Mouse (Mus musculus): ENCODE results near the gene Hsdl2. TPM values are rescaled to one million over a fixed set of nuclear protein-coding genes. Genes with fewer than 3 reads are reported as not detected.
A peak's percentile ranks its signal among the peaks of the same experiment; 100 is the strongest.

Hsdl2 gene
- polyA plus RNA-seq, 2 experiments: 16.1 to 19.6 TPM

GRCm38 (mm10) chr4:59575184-59575958 is 6.0 kb upstream of the Hsdl2 start:
- peaks cover 4% of the 10 kb centered on the region; the same call in 1 of the 2 replicates for H3K4me1 ChIP-seq (ENCODE audit: control insufficient read depth, insufficient read depth, low read length)
- TF ChIP-seq POLR2A (IDR thresholded peaks at IDR 0.05; ENCODE audit: borderline replicate concordance, extremely low read depth, insufficient read depth, insufficient read length): no peak
- H3K4me2 ChIP-seq (replicated peaks; ENCODE audit: low read depth, low read length, severe bottlenecking): no peak overlapping the region
- H3K9me3 ChIP-seq (ENCODE audit: control insufficient read depth, low read length): no peaks in the 10 kb centered on the region
- no peak overlapping the region for H3K4me3 ChIP-seq (replicated peaks; ENCODE audit: low read length)
- WGBS: 83% methylated on average over 11 of the region's 11 CpGs
- H3K27ac ChIP-seq (replicated peaks; ENCODE audit: low read depth, low read length): no peak overlapping the region
- no peaks in the 10 kb centered on the region for H3K36me3 ChIP-seq (ENCODE audit: control insufficient read depth, insufficient read depth, low read length)
- H3K9ac ChIP-seq (ENCODE audit: low read depth, low read length, severe bottlenecking): no peak overlapping the region
- no peaks in the 10 kb centered on the region for H3K27me3 ChIP-seq (ENCODE audit: control insufficient read depth, insufficient read depth, low read length)
- no peak for DNase-seq (ENCODE audit: low spot score)
- ATAC-seq (ENCODE audit: low FRiP score, low read depth): no peak

- no peak for TF ChIP-seq POLR2A (IDR thresholded peaks at IDR 0.05; ENCODE audit: borderline replicate concordance, extremely low read depth, insufficient read depth, insufficient read length)
- Histone ChIP-seq H3K4me3 (replicated peaks; ENCODE audit: low read length) (peak overlapping the region; percentile 71), H3K27ac (replicated peaks; ENCODE audit: low read depth, low read length) (peak overlapping the region; percentile 75), H3K4me2 (replicated peaks; ENCODE audit: low read depth, low read length, severe bottlenecking) (peak overlapping the region; percentile 74), H3K27me3 (ENCODE audit: control insufficient read depth, insufficient read depth, low read length) (no peaks in the 10 kb centered on the region), H3K9ac (ENCODE audit: low read depth, low read length, severe bottlenecking) (peak overlapping the region; percentile 71), H3K4me1 (ENCODE audit: control insufficient read depth, insufficient read depth, low read length) (peaks cover 9% of the 10 kb centered on the region; the same call in 1 of the 2 replicates), H3K36me3 (ENCODE audit: control insufficient read depth, insufficient read depth, low read length) (no peaks in the 10 kb centered on the region), H3K9me3 (ENCODE audit: control insufficient read depth, low read length) (no peaks in the 10 kb centered on the region)
- DNase-seq (ENCODE audit: low spot score) (peak; percentile 55), ATAC-seq (ENCODE audit: low FRiP score, low read depth) (peak; percentile 26; the same call in 1 of the 2 replicates)
- 2% methylated on average over 23 of the region's 23 CpGs for WGBS
These were observed 675 bp upstream of the Hsdl2 start for GRCm38 (mm10) chr4:59580495-59581281.

GRCm38 (mm10) chr4:59582186-59582585 is 823 bp downstream of the Hsdl2 start:
- Histone ChIP-seq H3K4me1 (ENCODE audit: control insufficient read depth, insufficient read depth, low read length) (peaks cover 9% of the 10 kb centered on the region; the same call in 1 of the 2 replicates), H3K9ac (ENCODE audit: low read depth, low read length, severe bottlenecking) (peak overlapping the region; percentile 71; the same call in 1 of the 2 replicates), H3K27ac (replicated peaks; ENCODE audit: low read depth, low read length) (no peak overlapping the region), H3K9me3 (ENCODE audit: control insufficient read depth, low read length) (no peaks in the 10 kb centered on the region), H3K36me3 (ENCODE audit: control insufficient read depth, insufficient read depth, low read length) (no peaks in the 10 kb centered on the region), H3K4me3 (replicated peaks; ENCODE audit: low read length) (peak overlapping the region; percentile 71), H3K27me3 (ENCODE audit: control insufficient read depth, insufficient read depth, low read length) (no peaks in the 10 kb centered on the region), H3K4me2 (replicated peaks; ENCODE audit: low read depth, low read length, severe bottlenecking) (peak overlapping the region; percentile 74)
- 32% methylated on average over 6 of the region's 6 CpGs for WGBS
- no peak for TF ChIP-seq POLR2A (IDR thresholded peaks at IDR 0.05; ENCODE audit: borderline replicate concordance, extremely low read depth, insufficient read depth, insufficient read length)
- DNase-seq (ENCODE audit: low spot score): no peak
- ATAC-seq (ENCODE audit: low FRiP score, low read depth): no peak

GRCm38 (mm10) chr4:59585097-59585496 is 3.7 kb downstream of the Hsdl2 start:
- TF ChIP-seq POLR2A (IDR thresholded peaks at IDR 0.05; ENCODE audit: borderline replicate concordance, extremely low read depth, insufficient read depth, insufficient read length): no peak
- H3K9me3 ChIP-seq (ENCODE audit: control insufficient read depth, low read length): no peaks in the 10 kb centered on the region
- H3K4me1 ChIP-seq (ENCODE audit: control insufficient read depth, insufficient read depth, low read length): peaks cover 9% of the 10 kb centered on the region; the same call in 1 of the 2 replicates
- H3K4me3 ChIP-seq (replicated peaks; ENCODE audit: low read length): no peak overlapping the region
- no peak for ATAC-seq (ENCODE audit: low FRiP score, low read depth)
- no peaks in the 10 kb centered on the region for H3K27me3 ChIP-seq (ENCODE audit: control insufficient read depth, insufficient read depth, low read length)
- DNase-seq (ENCODE audit: low spot score): no peak
- 72% methylated on average over 5 of the region's 5 CpGs for WGBS
- no peaks in the 10 kb centered on the region for H3K36me3 ChIP-seq (ENCODE audit: control insufficient read depth, insufficient read depth, low read length)
- H3K9ac ChIP-seq (ENCODE audit: low read depth, low read length, severe bottlenecking): no peak overlapping the region
- no peak overlapping the region for H3K4me2 ChIP-seq (replicated peaks; ENCODE audit: low read depth, low read length, severe bottlenecking)
- H3K27ac ChIP-seq (replicated peaks; ENCODE audit: low read depth, low read length): no peak overlapping the region

- no peak for TF ChIP-seq POLR2A (IDR thresholded peaks at IDR 0.05; ENCODE audit: borderline replicate concordance, extremely low read depth, insufficient read depth, insufficient read length)
- Histone ChIP-seq H3K4me3 (replicated peaks; ENCODE audit: low read length) (no peak overlapping the region), H3K36me3 (ENCODE audit: control insufficient read depth, insufficient read depth, low read length) (no peaks in the 10 kb centered on the region), H3K27me3 (ENCODE audit: control insufficient read depth, insufficient read depth, low read length) (no peaks in the 10 kb centered on the region), H3K9ac (ENCODE audit: low read depth, low read length, severe bottlenecking) (no peak overlapping the region), H3K4me1 (ENCODE audit: control insufficient read depth, insufficient read depth, low read length) (peaks cover under 1% of the 10 kb centered on the region; the same call in 1 of the 2 replicates), H3K27ac (replicated peaks; ENCODE audit: low read depth, low read length) (no peak overlapping the region), H3K9me3 (ENCODE audit: control insufficient read depth, low read length) (no peaks in the 10 kb centered on the region), H3K4me2 (replicated peaks; ENCODE audit: low read depth, low read length, severe bottlenecking) (no peak overlapping the region)
- no peak for DNase-seq (ENCODE audit: low spot score)
- WGBS: 75% methylated on average over 2 of the region's 2 CpGs
- no peak for ATAC-seq (ENCODE audit: low FRiP score, low read depth)
These were observed 6.0 kb downstream of the Hsdl2 start for GRCm38 (mm10) chr4:59587215-59587871.

Data from limb, embryonic 14.5 days (tissue).